Mouse (Mus musculus) left cerebral cortex, postnatal 10 days (tissue): ENCODE measurements at regions not wholly inside any gene's neighbourhood (a gene's known extent, or its start where the extent isn't known, plus 50 kb on each side); places are given as distances from the start of the nearest gene placed in this dataset.

Experiments
- DNase-seq, 2 experiments: peaks; one replicate each; pipeline ENCODE4 v3.0.0; 2021 to 2022; ENCODE audit warnings: low spot score in 2 of 2, mixed read lengths in 1 of 2; ENCODE audit errors: extremely low spot score in 1 of 2
- intact Hi-C: fragments of 180-260 bp; cut with DNase I; formaldehyde crosslinking; loops from one replicate; pipeline ENCODE4 v1.15.1; 2025

- intact Hi-C loops, result no loop called here
- DNase-seq, result no peak
Measured at GRCm38 (mm10) chr11:31462440-31462839, 92.6 kb upstream of the Stc2 start.

GRCm38 (mm10) chr11:31461824-31462223 is 92.0 kb upstream of the Stc2 start:
- intact Hi-C loops, result no loop called here
- no peak for DNase-seq

GRCm38 (mm10) chr11:31461348-31461747 is 91.5 kb upstream of the Stc2 start:
- DNase-seq, result no peak
- intact Hi-C loops, result no loop called here

GRCm38 (mm10) chr11:31427374-31427773 is 57.5 kb upstream of the Stc2 start:
- intact Hi-C loops, result no loop called here
- no peak for DNase-seq
